Mouse (Mus musculus) G1E (cell line): ENCODE results near the gene Phex. TPM values are rescaled to one million over a fixed set of nuclear protein-coding genes. Genes with fewer than 3 reads are reported as not detected.

Experiments used
- ATAC-seq: 2 replicates; pipeline ENCODE4 v1.8.0; 2016; ENCODE audit warnings: mild to moderate bottlenecking; ENCODE audit not compliant: insufficient number of reproducible peaks, poor library complexity, low FRiP score, severe bottlenecking; ENCODE audit errors: extremely low read depth
- DNase-seq: peaks from one replicate; pipeline ENCODE4 v3.0.0; 2012; ENCODE audit warnings: low spot score
- H3K27me3 ChIP-seq: 2 replicates; pipeline ENCODE4 v1.6.1; 2012; ENCODE audit warnings: mild to moderate bottlenecking, low read length, inconsistent platforms; ENCODE audit not compliant: insufficient read depth
- H3K36me3 ChIP-seq: replicated peaks from 2 replicates; pipeline ENCODE3; 2012; ENCODE audit warnings: mild to moderate bottlenecking, inconsistent platforms
- H3K4me1 ChIP-seq: 2 replicates; pipeline ENCODE4 v1.6.1; 2012; ENCODE audit warnings: low read depth, low read length, inconsistent platforms, mixed read lengths; ENCODE audit not compliant: insufficient read depth
- H3K4me3 ChIP-seq: 2 replicates; pipeline ENCODE4 v1.5.1; 2012; ENCODE audit warnings: low read depth, mild to moderate bottlenecking, inconsistent platforms, low read length, moderate library complexity, mixed read lengths
- H3K9me3 ChIP-seq: replicated peaks from 2 replicates; pipeline ENCODE4 v1.6.1; 2012; ENCODE audit warnings: inconsistent platforms
- CTCF ChIP-seq: IDR thresholded peaks from 2 replicates; pipeline ENCODE4 v1.5.1; 2012; ENCODE audit warnings: low read depth, low read length, inconsistent platforms, mixed read lengths
- GATA1 ChIP-seq: IDR thresholded peaks from 2 replicates; pipeline ENCODE4 v1.6.1; 2012; ENCODE audit warnings: borderline replicate concordance, low read length, inconsistent platforms, mixed read lengths
- GATA2 ChIP-seq: IDR thresholded peaks from 2 replicates; pipeline ENCODE4 v1.6.1; 2012; ENCODE audit warnings: low read depth, low read length, inconsistent platforms, borderline replicate concordance
- POLR2AphosphoS5 ChIP-seq: IDR thresholded peaks from 2 replicates; pipeline ENCODE4 v1.6.1; 2012; ENCODE audit warnings: low read depth, low read length, inconsistent platforms; ENCODE audit not compliant: insufficient replicate concordance
- TAL1 ChIP-seq: conservative IDR thresholded peaks from 2 replicates; pipeline ENCODE4 v1.6.1; 2012; ENCODE audit warnings: low read depth, low read length, inconsistent platforms, mixed read lengths
- polyA plus RNA-seq: library from polyadenylated mRNA; stranded (reverse); fragments of >175 nt; gene quantifications from 2 replicates; pipeline ENCODE4 v1.2.3, GENCODE M21; 2012
- total RNA-seq, 2 experiments: library from RNA; stranded (forward) in 1 of 2; stranded (reverse) in 1 of 2; fragments of 200-1000 nt in 1 of 2; fragments of >200 nt in 1 of 2; fragmentation: Nextera tagmentation in 1 of 2; gene quantifications; 2 replicates each; pipeline ENCODE4 v1.2.3; 2014 to 2017

The Phex gene
- total and polyA plus RNA-seq, 3 experiments = 0.22 to 0.38 TPM; not detected in 1

DNA sequence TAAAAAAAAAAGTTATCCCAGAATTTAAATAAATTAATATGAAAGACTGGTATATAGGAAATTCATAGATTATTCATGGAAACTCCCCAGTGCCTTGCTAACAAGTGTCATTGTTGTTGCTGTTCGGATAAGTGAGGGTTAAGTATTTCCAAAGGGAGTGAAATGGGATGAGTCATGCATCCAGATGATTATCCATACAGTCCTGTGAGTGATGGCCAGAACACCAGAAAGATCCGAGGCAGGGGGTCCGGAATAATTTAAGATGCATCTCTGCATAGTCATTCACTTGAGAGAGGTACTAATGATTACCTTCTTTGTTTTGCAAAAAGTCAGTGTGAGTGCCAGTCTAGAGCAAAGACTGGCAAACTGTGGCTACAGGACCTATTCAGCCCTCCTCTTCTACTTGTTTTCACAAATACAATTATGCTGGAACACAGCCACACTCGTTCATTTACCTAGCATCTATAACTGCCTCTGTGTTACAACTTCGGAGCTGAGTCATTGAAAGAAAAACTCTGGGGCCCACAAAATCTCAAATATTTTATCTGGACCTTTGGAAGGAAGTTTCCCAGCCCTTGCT lies 145.3 kb downstream of the Phex start:
- Histone ChIP-seq H3K9me3 (no peaks in the 10 kb centered on the region), H3K4me3 (no peak overlapping the region), H3K27me3 (no peaks in the 10 kb centered on the region), H3K4me1 (no peaks in the 10 kb centered on the region), H3K36me3 (no peaks in the 10 kb centered on the region)
- no peak for TF ChIP-seq POLR2AphosphoS5
- no peak for TF ChIP-seq TAL1
- no peak for TF ChIP-seq GATA1
- no peak for TF ChIP-seq GATA2
- TF ChIP-seq CTCF = no peak
- no peak for ATAC-seq
- no peak for DNase-seq

DNA sequence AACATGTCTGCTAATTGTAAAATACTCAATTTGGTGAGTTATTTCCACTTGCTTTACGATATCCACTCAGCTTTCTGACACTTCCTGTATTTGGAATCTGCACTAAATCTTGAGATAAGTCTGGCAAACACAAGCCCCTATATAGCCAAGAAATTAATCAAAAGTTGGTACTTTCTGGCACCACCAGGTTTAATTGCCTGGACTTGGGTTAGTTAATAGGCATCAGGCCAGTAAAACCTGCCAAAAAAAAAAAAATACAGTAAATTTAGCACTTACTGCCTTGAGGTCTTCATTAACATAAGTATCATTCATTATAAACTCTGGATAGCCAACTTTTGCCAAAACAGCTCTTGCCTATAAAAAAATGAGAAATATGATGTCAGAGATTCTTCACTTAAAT lies 147.0 kb downstream of the Phex start:
- H3K4me1 ChIP-seq = no peaks in the 10 kb centered on the region
- no peak for ATAC-seq
- no peaks in the 10 kb centered on the region for H3K36me3 ChIP-seq
- H3K27me3 ChIP-seq = no peaks in the 10 kb centered on the region
- no peak for TF ChIP-seq GATA1
- TF ChIP-seq POLR2AphosphoS5 = no peak
- no peak for TF ChIP-seq CTCF
- no peak for TF ChIP-seq TAL1
- TF ChIP-seq GATA2 = no peak
- H3K4me3 ChIP-seq = no peak overlapping the region
- no peaks in the 10 kb centered on the region for H3K9me3 ChIP-seq
- no peak for DNase-seq

DNA sequence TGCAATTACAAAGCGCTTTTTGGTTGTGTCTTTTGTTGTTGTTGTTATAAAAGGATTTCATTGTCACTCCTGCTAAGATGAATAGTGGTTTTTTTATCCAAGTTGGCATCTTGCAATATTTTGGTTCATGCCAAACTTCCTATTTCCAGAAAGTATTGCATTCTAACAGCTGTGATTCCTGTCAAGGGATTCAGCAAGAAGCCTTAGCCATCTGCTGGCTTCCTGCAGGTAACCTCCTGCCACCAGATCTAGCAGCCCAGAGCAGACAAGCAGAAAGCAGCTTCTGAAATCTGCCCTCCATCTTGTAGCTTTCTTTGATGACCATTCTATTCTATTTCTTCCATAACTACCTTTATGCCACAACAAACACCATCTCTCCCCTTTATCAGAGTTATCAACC lies 212.4 kb downstream of the Phex start:
- H3K9me3 ChIP-seq = no peaks in the 10 kb centered on the region
- no peaks in the 10 kb centered on the region for H3K4me1 ChIP-seq
- H3K27me3 ChIP-seq = no peaks in the 10 kb centered on the region
- no peaks in the 10 kb centered on the region for H3K36me3 ChIP-seq
- ATAC-seq (no peak), DNase-seq (no peak)
- TF ChIP-seq CTCF (no peak), GATA2 (no peak), TAL1 (no peak), POLR2AphosphoS5 (no peak), GATA1 (no peak)
- H3K4me3 ChIP-seq = no peak overlapping the region

DNA sequence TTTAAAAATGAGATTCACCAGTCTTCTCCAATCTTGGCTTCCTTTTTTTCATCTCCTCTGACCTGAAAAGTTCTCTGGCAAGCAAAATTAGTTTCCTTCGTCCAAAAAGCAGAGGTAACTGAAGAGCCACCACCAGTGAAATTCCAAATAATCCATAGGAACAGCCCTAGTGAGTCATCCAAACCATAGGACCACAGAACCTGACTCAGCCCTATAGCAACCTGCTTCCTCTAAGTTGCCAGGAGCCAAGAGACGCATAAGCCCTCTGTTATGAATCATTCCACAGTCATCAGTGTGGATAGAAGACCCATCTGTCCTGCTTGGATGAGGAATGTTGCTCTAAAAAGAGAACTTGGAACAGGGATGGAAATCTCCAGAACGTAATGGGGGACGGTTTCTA lies 230.9 kb downstream of the Phex start:
- DNase-seq (no peak), ATAC-seq (no peak)
- H3K36me3 ChIP-seq = no peaks in the 10 kb centered on the region
- no peak overlapping the region for H3K4me3 ChIP-seq
- no peaks in the 10 kb centered on the region for H3K9me3 ChIP-seq
- H3K27me3 ChIP-seq = no peaks in the 10 kb centered on the region
- no peaks in the 10 kb centered on the region for H3K4me1 ChIP-seq
- no peak for TF ChIP-seq CTCF
- no peak for TF ChIP-seq TAL1

DNA sequence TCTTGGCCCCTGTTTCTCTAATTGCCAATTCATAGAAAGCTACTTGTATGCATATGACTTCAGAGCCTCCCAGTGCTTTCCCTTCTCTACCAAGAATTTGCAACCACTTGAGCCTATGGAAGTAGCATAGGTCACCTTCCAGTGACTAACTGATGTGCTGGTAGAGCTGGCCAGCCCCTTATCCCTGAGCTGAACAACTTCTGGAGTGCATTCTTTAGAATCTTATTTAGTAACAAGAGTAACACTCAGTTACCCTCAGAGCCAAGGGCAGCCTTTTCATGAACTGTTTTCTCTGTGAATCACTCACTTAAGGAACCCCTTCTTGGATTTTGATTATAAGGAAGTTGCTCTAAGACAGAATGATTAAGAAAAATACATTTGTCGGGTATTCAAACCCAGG lies 234.3 kb downstream of the Phex start:
- no peak overlapping the region for H3K4me3 ChIP-seq
- no peak for DNase-seq
- no peak for ATAC-seq
- H3K36me3 ChIP-seq = no peaks in the 10 kb centered on the region
- H3K27me3 ChIP-seq = no peaks in the 10 kb centered on the region
- H3K4me1 ChIP-seq = no peaks in the 10 kb centered on the region
- TF ChIP-seq TAL1 = no peak
- TF ChIP-seq CTCF = no peak
- TF ChIP-seq GATA1 = no peak
- TF ChIP-seq POLR2AphosphoS5 = no peak
- TF ChIP-seq GATA2 = no peak
- no peaks in the 10 kb centered on the region for H3K9me3 ChIP-seq

DNA sequence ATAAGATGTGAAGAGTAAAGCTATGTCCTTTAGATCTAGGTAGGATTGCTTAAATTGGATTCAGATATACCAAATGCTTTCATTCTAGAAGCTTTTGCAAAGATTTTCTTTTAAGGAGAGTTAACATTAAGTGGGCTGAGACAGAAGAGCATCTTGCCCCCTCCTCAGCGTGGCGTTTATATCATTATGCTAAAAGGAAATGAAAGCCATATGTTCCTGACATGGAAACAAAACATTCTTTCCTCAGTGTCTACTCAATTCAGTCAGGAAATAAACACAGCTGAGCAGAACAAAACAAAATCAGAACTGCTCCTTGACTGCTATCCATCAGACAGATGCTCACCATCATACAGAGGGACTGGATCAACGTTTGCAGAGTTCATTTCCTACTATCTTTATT lies 251.0 kb downstream of the Phex start:
- H3K9me3 ChIP-seq = no peaks in the 10 kb centered on the region
- TF ChIP-seq TAL1 (no peak), POLR2AphosphoS5 (no peak), GATA2 (no peak), CTCF (no peak), GATA1 (no peak)
- no peak overlapping the region for H3K4me3 ChIP-seq
- ATAC-seq = no peak
- no peak for DNase-seq
- H3K27me3 ChIP-seq = no peaks in the 10 kb centered on the region
- H3K36me3 ChIP-seq = no peaks in the 10 kb centered on the region
- no peaks in the 10 kb centered on the region for H3K4me1 ChIP-seq
